Mouse (Mus musculus): ENCODE data around the gene Dnase1l3.

- TF ChIP-seq CTCF (IDR thresholded peaks at IDR 0.05; ENCODE audit: extremely low read depth, insufficient read length, insufficient replicate concordance, low read depth, low read length) (no peak), POLR2A (IDR thresholded peaks at IDR 0.05; ENCODE audit: low read depth, low read length) (no peak)
These were observed 25.6 kb upstream of the Dnase1l3 start for GRCm38 (mm10) chr14:8020011-8020410.

Measured in small intestine, adult 2 months (tissue).